Mouse (Mus musculus): ENCODE measurements around the gene Zfp36.

The Zfp36 gene

GRCm38 (mm10) chr7:28334534-28334933 lies 45.5 kb downstream of the Zfp36 start:
- DNase-seq = no peak

DNA sequence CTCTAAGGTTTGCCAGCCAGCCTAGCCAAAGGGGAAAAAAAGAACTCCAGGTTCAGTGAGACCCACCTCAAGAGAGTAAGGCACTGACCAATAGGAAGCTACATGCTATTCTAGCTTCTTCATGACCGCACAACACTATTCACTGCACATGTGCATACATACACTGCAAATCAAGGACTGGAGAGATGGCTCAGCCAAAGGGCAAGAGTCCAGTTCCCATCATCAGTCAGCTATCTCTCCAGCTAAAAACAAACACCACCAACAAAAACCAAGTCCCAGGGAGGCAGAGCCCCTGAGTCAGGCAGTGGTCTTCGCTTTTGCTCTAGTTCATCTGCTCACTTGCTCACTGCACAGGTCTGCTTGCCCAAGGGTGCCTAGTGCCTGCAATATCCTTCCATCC lies 51.8 kb downstream of the Zfp36 start:
- no peak for DNase-seq
